ENCODE assay signal across 8 mouse cellular contexts in genomic region chr4:136021549-136022047, GRCm38 (mm10). TPM values are rescaled to one million over a fixed set of nuclear protein-coding genes. Genes with fewer than 3 reads are reported as not detected.
DNase-seq lines count a peak whose midpoint lies in the region; ATAC-seq lines count a peak whose summit lies in the region.

Gene Eloa, minus strand, starts transcription at chr4:136021763.

- no peaks in the 10 kb centered on the region for H3K27me3 ChIP-seq in heart, embryonic 13.5 days (replicated peaks)
- H3K27me3 ChIP-seq in liver, embryonic 12.5 days (replicated peaks), result no peaks in the 10 kb centered on the region
- H3K27me3 ChIP-seq in stomach, embryonic 15.5 days (replicated peaks), result no peaks in the 10 kb centered on the region

- H3K9me3 ChIP-seq in heart, embryonic 13.5 days, result no peaks in the 10 kb centered on the region
- no peaks in the 10 kb centered on the region for H3K9me3 ChIP-seq in liver, embryonic 12.5 days (replicated peaks)
- H3K9me3 ChIP-seq in stomach, embryonic 15.5 days, result no peaks in the 10 kb centered on the region

- peak within 1 kb of the TSS; percentile 98 for H3K9ac ChIP-seq in heart, embryonic 13.5 days
- peak within 1 kb of the TSS; percentile 100 for H3K9ac ChIP-seq in liver, embryonic 12.5 days
- H3K9ac ChIP-seq in stomach, embryonic 15.5 days, result peak within 1 kb of the TSS; percentile 99

- peak within 1 kb of the TSS; percentile 92 for H3K4me3 ChIP-seq in brown adipose tissue, adult 24 weeks (ENCODE audit: insufficient read depth, low read depth, low read length)
- peak within 1 kb of the TSS; percentile 99 for H3K4me3 ChIP-seq in heart, embryonic 13.5 days
- peak within 1 kb of the TSS; percentile 98 for H3K4me3 ChIP-seq in liver, embryonic 12.5 days
- H3K4me3 ChIP-seq in stomach, embryonic 15.5 days (replicated peaks), result peak within 1 kb of the TSS; percentile 100

- DNase-seq in CD4-positive, CD25-positive, alpha-beta regulatory T cell, adult 2 months (ENCODE audit: low read depth, low spot score), result peak; percentile 100
- DNase-seq in fat pad, adult 2 months (ENCODE audit: extremely low read depth, low read depth, low spot score), result peak; percentile 83
- peak; percentile 100 for DNase-seq in kidney, postnatal 10 days
- DNase-seq in natural killer cell, adult 2 months (ENCODE audit: low spot score in 2 of 2), result peak; percentile 100

- H3K4me1 ChIP-seq in brown adipose tissue, adult 24 weeks (ENCODE audit: control insufficient read depth, insufficient read depth, insufficient read length, low read length), result peaks cover 9% of the 10 kb centered on the region; the same call in 1 of the 2 replicates
- H3K4me1 ChIP-seq in heart, embryonic 13.5 days, result peaks cover 22% of the 10 kb centered on the region
- peaks cover 37% of the 10 kb centered on the region for H3K4me1 ChIP-seq in liver, embryonic 12.5 days
- peaks cover 8% of the 10 kb centered on the region; the same call in 1 of the 2 replicates for H3K4me1 ChIP-seq in stomach, embryonic 15.5 days

- H3K36me3 ChIP-seq in heart, embryonic 13.5 days, result peaks cover 13% of the 10 kb centered on the region
- H3K36me3 ChIP-seq in liver, embryonic 12.5 days, result peaks cover 20% of the 10 kb centered on the region
- H3K36me3 ChIP-seq in stomach, embryonic 15.5 days, result no peaks in the 10 kb centered on the region

- H3K27ac ChIP-seq in brown adipose tissue, adult 24 weeks (replicated peaks; ENCODE audit: low read depth, low read length), result peak within 1 kb of the TSS; percentile 48
- peak within 1 kb of the TSS; percentile 88 for H3K27ac ChIP-seq in heart, embryonic 13.5 days (replicated peaks)
- H3K27ac ChIP-seq in liver, embryonic 12.5 days, result peak within 1 kb of the TSS; percentile 96
- peak within 1 kb of the TSS; percentile 88 for H3K27ac ChIP-seq in stomach, embryonic 15.5 days

- peak; percentile 99 for ATAC-seq in heart, embryonic 13.5 days (ENCODE audit: extremely low read depth, insufficient number of reproducible peaks, low FRiP score, low TSS enrichment)
- ATAC-seq in liver, embryonic 12.5 days, result peak; percentile 97
- ATAC-seq in stomach, embryonic 15.5 days (ENCODE audit: insufficient read depth, low FRiP score, low read depth), result peak; percentile 99

- WGBS in heart, embryonic 13.5 days, result under 1% methylated on average over 44 of the region's 48 CpGs
- 1% methylated on average over 38 of the region's 48 CpGs for WGBS in liver, embryonic 12.5 days (ENCODE audit: insufficient replicate concordance)
- under 1% methylated on average over 47 of the region's 48 CpGs for WGBS in stomach, embryonic 15.5 days

- H3K4me2 ChIP-seq in heart, embryonic 13.5 days, result peak within 1 kb of the TSS; percentile 83
- peak within 1 kb of the TSS; percentile 90 for H3K4me2 ChIP-seq in liver, embryonic 12.5 days
- peak within 1 kb of the TSS; percentile 79 for H3K4me2 ChIP-seq in stomach, embryonic 15.5 days

RNA-seq across cellular contexts. Expression of gene Eloa, which starts in this region (rescaled TPM):
- polyA plus RNA-seq in brown adipose tissue, adult 24 weeks (2012; ENCODE audit: insufficient read depth, insufficient read length, missing spikeins), result 28.3 and 33.8 TPM in 2 replicates
- polyA plus RNA-seq in heart, embryonic 13.5 days (2015; fragmentation: Nextera tagmentation; extraction: Ambion mirVana), result 28.5 and 29.4 TPM in 2 replicates
- polyA plus RNA-seq in liver, embryonic 12.5 days (2016; fragmentation: Nextera tagmentation; extraction: Ambion mirVana), result 38.2 and 39.4 TPM in 2 replicates
- 36.4 and 37.9 TPM in 2 replicates for polyA plus RNA-seq in stomach, embryonic 15.5 days (2015; fragmentation: Nextera tagmentation; extraction: Ambion mirVana)

Comparison
In these comparisons a context has a peak if more than half of its experiments do, and no peak if none do; other contexts are left out.
1. Peak in every context shown above with its lines: DNase-seq, ATAC-seq, H3K4me3 ChIP-seq and H3K27ac ChIP-seq.